Comparison of ENCODE assay signal across 8 mouse cellular contexts in the genomic region with DNA sequence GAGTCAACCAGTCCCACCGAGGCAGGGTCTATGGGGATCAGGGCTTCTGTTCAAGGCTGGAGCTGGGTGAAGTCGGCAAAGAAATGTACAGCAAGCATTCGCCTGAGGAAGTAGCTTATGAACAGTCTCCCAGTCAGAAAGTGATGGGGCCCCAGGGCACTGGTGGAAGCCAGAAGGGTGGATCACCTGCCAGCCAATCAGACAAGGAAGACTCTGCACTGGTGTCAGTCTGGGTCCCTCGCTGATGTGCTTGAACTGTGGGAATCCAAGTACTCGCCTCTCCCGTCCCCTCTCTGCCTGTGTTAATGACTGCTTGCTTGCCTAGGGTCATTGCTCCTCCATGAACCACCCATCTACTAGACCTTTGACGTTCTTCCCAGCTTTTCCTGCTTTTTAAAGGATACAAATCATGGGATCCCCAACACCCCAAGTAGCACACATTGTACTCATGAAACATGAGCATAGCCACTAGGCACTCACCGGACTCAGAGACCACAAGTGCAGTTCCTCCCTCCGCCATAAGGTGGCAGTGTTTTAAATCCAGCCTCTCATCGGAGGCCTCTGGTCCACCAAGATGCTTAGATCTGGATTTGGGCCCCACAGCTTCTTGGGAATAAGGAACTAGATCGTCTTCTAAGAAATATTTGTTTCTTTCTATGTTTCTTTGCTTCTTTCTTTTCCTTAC.
A peak's percentile ranks its signal among the peaks of the same experiment; 100 is the strongest.
DNase-seq lines count a peak whose midpoint lies in the region; ATAC-seq lines count a peak whose summit lies in the region.

No protein-coding gene starts in this region.

- no peak overlapping the region for H3K9ac ChIP-seq in forebrain, embryonic 11.5 days (ENCODE audit: low read length)
- no peak overlapping the region for H3K9ac ChIP-seq in forebrain, embryonic 12.5 days
- H3K9ac ChIP-seq in embryonic facial prominence, embryonic 11.5 days (replicated peaks; ENCODE audit: low read length) = no peak overlapping the region
- H3K9ac ChIP-seq in lung, embryonic 15.5 days = no peak overlapping the region

- 69% methylated on average over 11 of the region's 11 CpGs for WGBS in forebrain, embryonic 11.5 days
- WGBS in forebrain, embryonic 12.5 days = 76% methylated on average over 11 of the region's 11 CpGs
- WGBS in embryonic facial prominence, embryonic 11.5 days = 63% methylated on average over 11 of the region's 11 CpGs
- WGBS in lung, embryonic 15.5 days = 60% methylated on average over 11 of the region's 11 CpGs

- no peak overlapping the region for H3K27ac ChIP-seq in forebrain, embryonic 11.5 days (ENCODE audit: low read depth, low read length)
- no peak overlapping the region for H3K27ac ChIP-seq in forebrain, embryonic 12.5 days
- no peak overlapping the region for H3K27ac ChIP-seq in embryonic facial prominence, embryonic 11.5 days (replicated peaks; ENCODE audit: low read depth, low read length)
- H3K27ac ChIP-seq in lung, embryonic 15.5 days = peak overlapping the region; percentile 83; the same call in 1 of the 2 replicates

- no peaks in the 10 kb centered on the region; the same call in 1 of the 2 replicates for H3K27me3 ChIP-seq in forebrain, embryonic 11.5 days (ENCODE audit: control insufficient read depth, insufficient read depth, low read length)
- 0 out of 2 replicates have a peak, but pooled peaks cover 3% of the 10 kb centered on the region for H3K27me3 ChIP-seq in forebrain, embryonic 12.5 days
- no peaks in the 10 kb centered on the region for H3K27me3 ChIP-seq in embryonic facial prominence, embryonic 11.5 days (ENCODE audit: control insufficient read depth, insufficient read depth, low read length)
- H3K27me3 ChIP-seq in lung, embryonic 15.5 days = no peaks in the 10 kb centered on the region

- ATAC-seq in forebrain, embryonic 11.5 days (replicated peaks; ENCODE audit: low FRiP score) = no peak
- no peak for ATAC-seq in forebrain, embryonic 12.5 days (ENCODE audit: low FRiP score)
- ATAC-seq in embryonic facial prominence, embryonic 11.5 days (replicated peaks; ENCODE audit: insufficient number of reproducible peaks, low FRiP score, low TSS enrichment, low read depth) = no peak
- no peak for ATAC-seq in lung, embryonic 15.5 days (ENCODE audit: borderline replicate concordance, extremely low read depth, low FRiP score, low TSS enrichment)

- H3K4me3 ChIP-seq in forebrain, embryonic 11.5 days (ENCODE audit: low read depth, low read length) = no peak overlapping the region
- H3K4me3 ChIP-seq in forebrain, embryonic 12.5 days (replicated peaks) = no peak overlapping the region
- H3K4me3 ChIP-seq in embryonic facial prominence, embryonic 11.5 days (ENCODE audit: low read depth, low read length) = no peak overlapping the region
- H3K4me3 ChIP-seq in lung, embryonic 15.5 days = no peak overlapping the region

- peak; percentile 76 for DNase-seq in forebrain, embryonic 11.5 days (ENCODE audit: low spot score)
- peak; percentile 14 to 50 for DNase-seq in spleen, postnatal 10 days (ENCODE audit: low spot score in 2 of 2)
- no peak for DNase-seq in spleen, adult 12 weeks (ENCODE audit: low spot score)
- DNase-seq in embryonic facial prominence, embryonic 11.5 days (ENCODE audit: low spot score) = peak; percentile 73
- DNase-seq in right cerebral cortex, postnatal 14 days = no peak
- no peak for DNase-seq in layer of hippocampus, adult 11-12 months (ENCODE audit: low spot score)

- no peaks in the 10 kb centered on the region for H3K36me3 ChIP-seq in forebrain, embryonic 11.5 days (ENCODE audit: control insufficient read depth, insufficient read depth, low read length)
- H3K36me3 ChIP-seq in forebrain, embryonic 12.5 days (replicated peaks) = no peaks in the 10 kb centered on the region
- no peaks in the 10 kb centered on the region for H3K36me3 ChIP-seq in embryonic facial prominence, embryonic 11.5 days (replicated peaks; ENCODE audit: control insufficient read depth, insufficient read depth, low read depth, low read length)
- H3K36me3 ChIP-seq in lung, embryonic 15.5 days = no peaks in the 10 kb centered on the region

- no peak overlapping the region for H3K4me2 ChIP-seq in forebrain, embryonic 11.5 days (ENCODE audit: low read depth, low read length, severe bottlenecking)
- no peak overlapping the region for H3K4me2 ChIP-seq in forebrain, embryonic 12.5 days
- no peak overlapping the region for H3K4me2 ChIP-seq in embryonic facial prominence, embryonic 11.5 days (ENCODE audit: low read depth, low read length)
- H3K4me2 ChIP-seq in lung, embryonic 15.5 days = no peak overlapping the region

- peaks cover 2% of the 10 kb centered on the region; the same call in 1 of the 2 replicates for H3K4me1 ChIP-seq in forebrain, embryonic 11.5 days (replicated peaks; ENCODE audit: control insufficient read depth, insufficient read depth, low read length)
- H3K4me1 ChIP-seq in forebrain, embryonic 12.5 days = peaks cover 16% of the 10 kb centered on the region
- no peaks in the 10 kb centered on the region for H3K4me1 ChIP-seq in embryonic facial prominence, embryonic 11.5 days (ENCODE audit: control insufficient read depth, insufficient read depth, low read length)
- H3K4me1 ChIP-seq in lung, embryonic 15.5 days = peaks cover 30% of the 10 kb centered on the region

- H3K9me3 ChIP-seq in forebrain, embryonic 11.5 days (ENCODE audit: control insufficient read depth, low read length) = no peaks in the 10 kb centered on the region
- H3K9me3 ChIP-seq in forebrain, embryonic 12.5 days = no peaks in the 10 kb centered on the region
- H3K9me3 ChIP-seq in embryonic facial prominence, embryonic 11.5 days (replicated peaks; ENCODE audit: control insufficient read depth, low read length) = no peaks in the 10 kb centered on the region
- H3K9me3 ChIP-seq in lung, embryonic 15.5 days = no peaks in the 10 kb centered on the region

Comparison
In these comparisons a context has a peak if more than half of its experiments do, and no peak if none do; other contexts are left out.
1. DNase-seq: peak in forebrain, embryonic 11.5 days (single experiment), spleen, postnatal 10 days (2 of 2) and embryonic facial prominence, embryonic 11.5 days (single experiment); none in spleen, adult 12 weeks (single experiment), right cerebral cortex, postnatal 14 days (single experiment) and layer of hippocampus, adult 11-12 months (single experiment).